In the genomic region with DNA sequence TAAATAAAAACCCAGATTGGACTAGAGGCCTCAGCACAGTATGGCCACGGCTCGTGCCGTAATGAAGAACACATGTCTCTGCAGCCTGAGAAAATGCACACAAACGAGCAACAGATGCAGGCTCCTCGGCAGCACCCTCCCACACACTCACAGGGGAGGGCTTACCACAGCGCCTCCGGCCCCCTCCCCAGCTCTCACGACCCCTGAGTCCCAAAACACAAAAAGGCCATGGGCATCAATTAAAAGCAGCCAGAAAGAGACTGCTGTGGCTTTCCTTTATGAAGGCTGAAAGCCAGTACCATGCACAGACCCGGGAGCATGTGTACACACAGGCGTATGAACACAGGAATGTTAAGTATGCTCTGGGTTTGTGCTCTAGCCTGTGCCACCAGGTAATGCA, we compare ENCODE assay signal across 7 mouse cellular contexts.
DNase-seq lines count a peak whose midpoint lies in the region; ATAC-seq and TF ChIP-seq lines count a peak whose summit lies in the region.

No protein-coding gene starts in this region.

- H3K4me3 ChIP-seq in lung, postnatal 0 days (ENCODE audit: low read depth, low read length): no peak overlapping the region
- no peak overlapping the region for H3K4me3 ChIP-seq in forebrain, embryonic 12.5 days (replicated peaks)
- peak overlapping the region; percentile 17; the same call in 1 of the 2 replicates for H3K4me3 ChIP-seq in limb, embryonic 13.5 days
- no peak overlapping the region for H3K4me3 ChIP-seq in stomach, postnatal 0 days (ENCODE audit: low read depth, low read length)

- no peak overlapping the region for H3K9ac ChIP-seq in lung, postnatal 0 days (replicated peaks; ENCODE audit: low read depth)
- 0 out of 2 replicates have a peak overlapping the region, but pooled peaks have one; percentile 17 for H3K9ac ChIP-seq in forebrain, embryonic 12.5 days
- H3K9ac ChIP-seq in limb, embryonic 13.5 days: 0 out of 2 replicates have a peak overlapping the region, but pooled peaks have one; percentile 9
- no peak overlapping the region for H3K9ac ChIP-seq in stomach, postnatal 0 days (ENCODE audit: low read length)

- H3K27ac ChIP-seq in lung, postnatal 0 days (ENCODE audit: low read length): no peak overlapping the region
- H3K27ac ChIP-seq in forebrain, embryonic 12.5 days: peak overlapping the region; percentile 80
- peak overlapping the region; percentile 97 for H3K27ac ChIP-seq in limb, embryonic 13.5 days
- peak overlapping the region; percentile 40; the same call in 1 of the 2 replicates for H3K27ac ChIP-seq in stomach, postnatal 0 days (replicated peaks)

- DNase-seq in lung, postnatal 0 days (ENCODE audit: low spot score): peak; percentile 49
- DNase-seq in lung, postnatal 25 days (ENCODE audit: low spot score): no peak
- no peak for DNase-seq in stomach, postnatal 0 days (ENCODE audit: low spot score)
- no peak for DNase-seq in urinary bladder, postnatal 25 days (ENCODE audit: low spot score)
- no peak for DNase-seq in lung, postnatal 4 days

- peaks cover 36% of the 10 kb centered on the region for H3K4me1 ChIP-seq in lung, postnatal 0 days (ENCODE audit: insufficient read depth, low read depth, low read length)
- peaks cover 88% of the 10 kb centered on the region for H3K4me1 ChIP-seq in forebrain, embryonic 12.5 days
- H3K4me1 ChIP-seq in limb, embryonic 13.5 days: peaks cover 100% of the 10 kb centered on the region
- H3K4me1 ChIP-seq in stomach, postnatal 0 days (replicated peaks; ENCODE audit: control insufficient read depth, insufficient read depth): peaks cover 9% of the 10 kb centered on the region

- no peak overlapping the region for H3K4me2 ChIP-seq in lung, postnatal 0 days (replicated peaks; ENCODE audit: low read depth, low read length)
- 0 out of 2 replicates have a peak overlapping the region, but pooled peaks have one; percentile 19 for H3K4me2 ChIP-seq in forebrain, embryonic 12.5 days
- H3K4me2 ChIP-seq in limb, embryonic 13.5 days (replicated peaks): peak overlapping the region; percentile 67
- H3K4me2 ChIP-seq in stomach, postnatal 0 days (replicated peaks; ENCODE audit: low read depth): no peak overlapping the region

- no peak for TF ChIP-seq EP300 in lung, postnatal 0 days (IDR thresholded peaks at IDR 0.05)
- no peak for TF ChIP-seq EP300 in stomach, postnatal 0 days (optimal IDR thresholded peaks at IDR 0.05)

- peak; percentile 41 for ATAC-seq in lung, postnatal 0 days
- peak; percentile 36 for ATAC-seq in forebrain, embryonic 12.5 days (ENCODE audit: low FRiP score)
- peak; percentile 71 for ATAC-seq in limb, embryonic 13.5 days (ENCODE audit: low FRiP score, low read depth)
- no peak for ATAC-seq in stomach, postnatal 0 days (ENCODE audit: low FRiP score, low TSS enrichment)

- no peaks in the 10 kb centered on the region for H3K36me3 ChIP-seq in lung, postnatal 0 days (ENCODE audit: insufficient read depth, low read length)
- H3K36me3 ChIP-seq in forebrain, embryonic 12.5 days (replicated peaks): no peaks in the 10 kb centered on the region
- peaks cover 20% of the 10 kb centered on the region for H3K36me3 ChIP-seq in limb, embryonic 13.5 days
- no peaks in the 10 kb centered on the region for H3K36me3 ChIP-seq in stomach, postnatal 0 days (ENCODE audit: control insufficient read depth, insufficient read depth, low read length)

- no peaks in the 10 kb centered on the region for H3K9me3 ChIP-seq in lung, postnatal 0 days (ENCODE audit: low read length)
- H3K9me3 ChIP-seq in forebrain, embryonic 12.5 days: no peaks in the 10 kb centered on the region
- H3K9me3 ChIP-seq in limb, embryonic 13.5 days: no peaks in the 10 kb centered on the region
- H3K9me3 ChIP-seq in stomach, postnatal 0 days (ENCODE audit: control insufficient read depth, low read length): no peaks in the 10 kb centered on the region

- no peak for TF ChIP-seq CTCF in lung, postnatal 0 days (IDR thresholded peaks at IDR 0.05)
- no peak for TF ChIP-seq CTCF in stomach, postnatal 0 days (IDR thresholded peaks at IDR 0.05; ENCODE audit: low read depth)

- H3K27me3 ChIP-seq in lung, postnatal 0 days (replicated peaks; ENCODE audit: insufficient read depth, low read length): no peaks in the 10 kb centered on the region
- no peaks in the 10 kb centered on the region for H3K27me3 ChIP-seq in forebrain, embryonic 12.5 days
- no peaks in the 10 kb centered on the region for H3K27me3 ChIP-seq in limb, embryonic 13.5 days
- no peaks in the 10 kb centered on the region for H3K27me3 ChIP-seq in stomach, postnatal 0 days (ENCODE audit: control insufficient read depth, insufficient read depth, low read length)

- WGBS in lung, postnatal 0 days: 35% methylated on average over 10 of the region's 10 CpGs
- 13% methylated on average over 10 of the region's 10 CpGs for WGBS in forebrain, embryonic 12.5 days
- WGBS in limb, embryonic 13.5 days: 3% methylated on average over 10 of the region's 10 CpGs
- WGBS in stomach, postnatal 0 days: 35% methylated on average over 10 of the region's 10 CpGs

Comparison
In these comparisons a context has a peak if more than half of its experiments do, and no peak if none do; other contexts are left out.
1. H3K4me2 ChIP-seq: peak in forebrain, embryonic 12.5 days (single experiment) and limb, embryonic 13.5 days (single experiment); none in lung, postnatal 0 days (single experiment) and stomach, postnatal 0 days (single experiment).
2. H3K9ac ChIP-seq: peak in forebrain, embryonic 12.5 days (single experiment) and limb, embryonic 13.5 days (single experiment); none in lung, postnatal 0 days (single experiment) and stomach, postnatal 0 days (single experiment).